Mouse (Mus musculus) small intestine, adult 2 months (tissue): ENCODE measurements around the gene Tmem190. TPM values are rescaled to one million over a fixed set of nuclear protein-coding genes. Genes with fewer than 3 reads are reported as not detected.

Source experiments
- H3K27ac ChIP-seq: fragments of 200-500 bp; 2 replicates; pipeline ENCODE4 v1.5.1; 2012; ENCODE audit warnings: low read depth, low read length, control low read depth, inconsistent platforms; ENCODE audit not compliant: insufficient read depth
- H3K27me3 ChIP-seq: fragments of 200-500 bp; 2 replicates; pipeline ENCODE4 v1.6.1; 2012; ENCODE audit warnings: mild to moderate bottlenecking, moderate library complexity, low read length, inconsistent platforms; ENCODE audit not compliant: control insufficient read depth, insufficient read depth
- H3K36me3 ChIP-seq: fragments of 200-500 bp; 2 replicates; pipeline ENCODE4 v1.6.1; 2012; ENCODE audit warnings: mild to moderate bottlenecking, low read length, control low read depth, inconsistent platforms; ENCODE audit not compliant: control insufficient read depth, insufficient read depth
- H3K4me1 ChIP-seq: fragments of 200-500 bp; 2 replicates; pipeline ENCODE4 v1.6.1; 2012; ENCODE audit warnings: low read length, inconsistent platforms, mixed read lengths; ENCODE audit not compliant: control insufficient read depth, insufficient read depth, insufficient read length
- H3K4me3 ChIP-seq: fragments of 200-500 bp; 2 replicates; pipeline ENCODE4 v1.5.1; 2012; ENCODE audit warnings: low read depth, mild to moderate bottlenecking, control low read depth, inconsistent platforms, low read length, moderate library complexity
- CTCF ChIP-seq: fragments of 200-500 bp; IDR thresholded peaks from 2 replicates; pipeline ENCODE4 v1.5.1; 2012; ENCODE audit warnings: low read depth, mild to moderate bottlenecking, control low read depth, inconsistent platforms, low read length, moderate library complexity, mixed read lengths; ENCODE audit not compliant: insufficient replicate concordance, insufficient read length; ENCODE audit errors: extremely low read depth
- POLR2A ChIP-seq: fragments of 200-500 bp; IDR thresholded peaks from 2 replicates; pipeline ENCODE4 v1.6.1; 2012; ENCODE audit warnings: low read depth, mild to moderate bottlenecking, control low read depth, inconsistent platforms, low read length, moderate library complexity
- WGBS: fragments of 180-500 bp; shearing (Covaris S2); methylation state at CpG from one replicate; pipeline ENCODE4 v1.1.7; 2018; 5-methylcytosine and 5-hydroxymethylcytosine counted together
- polyA plus RNA-seq: library from polyadenylated mRNA; depleted of rRNA; stranded (reverse); fragments of >200 nt; gene quantifications from 2 replicates; pipeline ENCODE4 v1.2.3, GENCODE M21; 2012

The Tmem190 gene
- polyA plus RNA-seq, 1 experiment, result not detected

DNA sequence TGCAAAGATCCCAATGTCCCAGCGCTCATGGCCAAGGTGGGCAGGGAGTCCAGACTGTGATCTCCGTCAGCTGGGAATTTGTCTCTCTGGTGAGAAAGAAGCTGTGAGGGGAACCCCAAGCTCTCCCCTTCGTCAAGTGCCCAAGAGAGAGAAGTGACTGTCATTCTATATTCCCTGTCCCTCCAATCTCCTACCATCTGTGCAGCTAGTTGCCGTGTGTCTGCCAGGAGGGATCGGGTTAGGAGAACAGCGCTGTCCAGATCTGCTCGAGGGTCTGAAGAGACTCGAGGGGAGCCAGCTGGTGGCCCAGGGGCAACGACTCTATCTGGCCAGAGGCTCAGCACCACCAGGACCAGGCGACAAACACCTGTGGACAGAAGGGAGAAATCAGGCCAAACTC is 6.6 kb upstream of the Tmem190 start:
- TF ChIP-seq CTCF (no peak), POLR2A (no peak)
- WGBS, result 52% methylated on average over 10 of the region's 10 CpGs
- Histone ChIP-seq H3K4me1 (no peaks in the 10 kb centered on the region; the same call in none of the 2 replicates), H3K36me3 (no peaks in the 10 kb centered on the region), H3K27ac (no peak overlapping the region), H3K4me3 (no peak overlapping the region), H3K27me3 (peaks cover 32% of the 10 kb centered on the region)

- H3K4me1 ChIP-seq, result no peaks in the 10 kb centered on the region; the same call in none of the 2 replicates
- peaks cover 35% of the 10 kb centered on the region for H3K27me3 ChIP-seq
- WGBS, result 2% methylated on average over 55 of the region's 56 CpGs
- no peaks in the 10 kb centered on the region for H3K36me3 ChIP-seq
- H3K4me3 ChIP-seq, result peak overlapping the region; percentile 63
- TF ChIP-seq POLR2A (no peak), CTCF (no peak)
- no peak overlapping the region for H3K27ac ChIP-seq
These were observed 5.6 kb upstream of the Tmem190 start for GRCm38 (mm10) chr7:4776861-4777830.

DNA sequence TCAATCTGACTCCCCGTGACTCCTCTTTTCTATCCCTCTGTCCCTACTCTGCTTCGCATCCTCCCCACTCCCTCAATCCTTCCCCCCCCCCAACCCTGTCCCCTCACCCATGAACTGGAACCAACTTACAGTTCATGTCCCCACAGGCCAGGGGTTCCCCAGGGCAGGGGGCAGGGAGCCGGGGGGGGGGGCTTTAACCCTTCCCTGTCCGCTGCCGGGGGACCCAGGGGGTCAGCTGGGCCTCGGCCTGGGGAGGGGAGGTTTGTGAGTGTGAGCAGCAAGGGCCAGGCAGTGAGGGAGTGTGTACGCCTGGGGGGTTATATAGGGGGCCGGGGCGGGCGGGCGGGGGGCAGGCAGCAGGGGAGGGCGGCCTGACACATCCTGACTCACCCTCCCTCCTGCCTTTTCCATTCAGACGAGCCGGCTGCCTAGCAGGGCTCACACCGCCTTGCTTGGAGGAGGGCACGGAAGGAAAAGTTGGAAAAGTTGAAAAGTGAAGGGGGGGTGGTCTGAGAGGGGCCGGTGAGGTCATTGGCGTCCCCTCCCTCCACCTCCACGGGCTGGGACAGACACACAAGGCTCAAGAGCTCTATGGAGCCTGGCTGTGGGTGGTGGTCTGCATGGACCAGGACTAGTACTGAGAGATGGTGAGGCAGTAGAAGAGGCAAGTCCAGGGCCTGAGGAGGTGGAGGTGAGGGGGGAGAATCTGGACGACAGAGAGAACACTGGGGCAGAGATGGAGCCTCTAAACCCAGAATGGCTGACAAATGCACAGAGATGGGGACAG is 4.7 kb upstream of the Tmem190 start:
- 21% methylated on average over 19 of the region's 20 CpGs for WGBS
- no peaks in the 10 kb centered on the region; the same call in none of the 2 replicates for H3K4me1 ChIP-seq
- H3K4me3 ChIP-seq, result no peak overlapping the region
- H3K27ac ChIP-seq, result no peak overlapping the region
- TF ChIP-seq CTCF, result no peak
- no peak for TF ChIP-seq POLR2A
- H3K27me3 ChIP-seq, result peaks cover 35% of the 10 kb centered on the region
- no peaks in the 10 kb centered on the region for H3K36me3 ChIP-seq

DNA sequence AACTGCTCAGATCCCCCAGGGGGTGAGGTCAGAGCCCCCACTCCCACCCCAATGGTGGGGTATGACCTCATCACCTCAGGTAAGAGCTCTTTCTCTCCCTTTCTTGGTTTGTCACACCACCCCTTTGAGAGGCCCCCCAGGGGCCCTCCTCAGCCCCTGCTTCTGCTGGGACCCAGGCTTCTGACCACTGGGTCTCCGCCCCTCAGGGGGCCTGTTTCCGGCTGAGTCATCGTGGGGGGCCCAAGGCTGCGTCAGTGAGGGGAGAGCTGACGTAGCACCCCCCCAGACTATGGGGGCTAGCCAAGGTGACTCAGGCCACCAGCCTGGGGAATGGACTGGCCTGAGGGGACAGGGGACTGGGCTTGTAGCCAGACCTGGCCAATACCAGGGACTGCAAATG is 2.8 kb upstream of the Tmem190 start:
- Histone ChIP-seq H3K36me3 (peaks cover 5% of the 10 kb centered on the region), H3K4me3 (no peak overlapping the region), H3K27me3 (peaks cover 35% of the 10 kb centered on the region), H3K4me1 (no peaks in the 10 kb centered on the region; the same call in none of the 2 replicates), H3K27ac (no peak overlapping the region)
- TF ChIP-seq POLR2A (no peak), CTCF (no peak)
- 26% methylated on average over 5 of the region's 5 CpGs for WGBS

GRCm38 (mm10) chr7:4782130-4782529 is 607 bp upstream of the Tmem190 start:
- TF ChIP-seq CTCF (no peak), POLR2A (no peak)
- Histone ChIP-seq H3K27me3 (peaks cover 18% of the 10 kb centered on the region), H3K4me3 (no peak overlapping the region), H3K4me1 (no peaks in the 10 kb centered on the region; the same call in 1 of the 2 replicates), H3K36me3 (peaks cover 8% of the 10 kb centered on the region), H3K27ac (no peak overlapping the region)
- 32% methylated on average over 3 of the region's 3 CpGs for WGBS

DNA sequence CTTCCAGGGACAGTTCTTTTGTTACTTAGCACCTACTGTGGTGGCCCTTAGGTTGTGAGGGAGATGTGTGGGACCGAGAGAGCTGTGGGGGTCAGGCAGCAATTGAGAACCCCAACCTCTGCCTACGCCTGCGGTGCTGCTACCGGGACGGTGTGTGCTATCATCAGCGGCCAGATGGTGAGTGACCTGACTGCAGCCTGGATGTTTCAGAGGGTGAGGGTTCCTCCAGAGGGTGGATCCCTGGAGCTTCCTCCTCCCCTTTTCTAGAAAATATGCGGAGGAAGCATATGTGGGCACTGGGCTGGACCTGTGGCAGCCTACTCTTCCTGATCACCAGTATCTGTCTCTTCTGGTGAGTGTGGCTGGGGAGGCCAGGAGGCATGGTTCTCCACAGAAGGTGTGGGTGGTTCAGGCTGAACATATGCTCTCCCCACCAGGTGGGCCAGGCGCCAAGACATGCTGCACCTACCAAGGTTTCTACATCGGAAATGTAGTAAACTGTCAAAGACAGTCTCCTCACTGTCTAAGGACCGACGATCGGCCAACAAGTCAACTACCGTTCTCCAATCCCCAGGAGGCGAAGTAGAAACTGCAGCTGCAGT is 1.0 kb downstream of the Tmem190 start:
- H3K4me3 ChIP-seq, result no peak overlapping the region
- H3K27ac ChIP-seq, result no peak overlapping the region
- 87% methylated on average over 14 of the region's 14 CpGs for WGBS
- H3K27me3 ChIP-seq, result peaks cover 6% of the 10 kb centered on the region; the same call in 1 of the 2 replicates
- TF ChIP-seq CTCF (no peak), POLR2A (no peak)
- peaks cover 8% of the 10 kb centered on the region for H3K36me3 ChIP-seq
- no peaks in the 10 kb centered on the region; the same call in 1 of the 2 replicates for H3K4me1 ChIP-seq
